Mouse (Mus musculus) spleen, adult 2 months (tissue): Measurements from ENCODE around the gene Flrt1.

Source experiments
- CTCF ChIP-seq: fragments of 200-500 bp; IDR thresholded peaks from 2 replicates; pipeline ENCODE4 v1.5.1; 2011; ENCODE audit warnings: mild to moderate bottlenecking, inconsistent platforms; ENCODE audit not compliant: insufficient read depth, insufficient read length, insufficient replicate concordance; ENCODE audit errors: extremely low read depth
- POLR2A ChIP-seq: fragments of 200-500 bp; IDR thresholded peaks from 2 replicates; pipeline ENCODE4 v1.6.1; 2011; ENCODE audit warnings: low read depth, low read length, inconsistent platforms

GRCm38 (mm10) chr19:7089842-7090251 lies 15.7 kb downstream of the Flrt1 start:
- TF ChIP-seq CTCF (no peak), POLR2A (no peak)
